Mouse (Mus musculus) liver, embryonic 13.5 days (tissue): ENCODE measurements around the gene Il4ra. TPM values are rescaled to one million over a fixed set of nuclear protein-coding genes. Genes with fewer than 3 reads are reported as not detected.

Experiments
- ATAC-seq: fragments of 200-750 bp; cut with Nextera tagmentation; 2 replicates; pipeline ENCODE4 v1.8.0; 2017; ENCODE audit warnings: low read depth, mild to moderate bottlenecking, moderate number of reproducible peaks, moderate library complexity
- DNase-seq: peaks from one replicate; pipeline ENCODE4 v3.0.0; 2022
- H3K27ac ChIP-seq: fragments of 300-500 bp; sonication (generic); 2 replicates; pipeline ENCODE4 v1.5.1; 2015; ENCODE audit warnings: moderate library complexity, mild to moderate bottlenecking, inconsistent platforms
- H3K27me3 ChIP-seq: fragments of 300-500 bp; sonication (generic); 2 replicates; pipeline ENCODE4 v1.6.1; 2015; ENCODE audit warnings: mild to moderate bottlenecking, inconsistent platforms
- H3K36me3 ChIP-seq: fragments of 300-500 bp; sonication (generic); 2 replicates; pipeline ENCODE4 v1.6.1; 2015; ENCODE audit warnings: mild to moderate bottlenecking, inconsistent platforms
- H3K4me1 ChIP-seq: fragments of 300-500 bp; sonication (generic); replicated peaks from 2 replicates; pipeline ENCODE4 v1.6.1; 2015; ENCODE audit warnings: inconsistent platforms
- H3K4me2 ChIP-seq: fragments of 300-500 bp; sonication (generic); 2 replicates; pipeline ENCODE4 v1.6.1; 2015; ENCODE audit warnings: inconsistent platforms, mild to moderate bottlenecking, moderate library complexity
- H3K4me3 ChIP-seq: fragments of 300-500 bp; sonication (generic); replicated peaks from 2 replicates; pipeline ENCODE4 v1.5.1; 2015; ENCODE audit warnings: mild to moderate bottlenecking, inconsistent platforms
- H3K9ac ChIP-seq: fragments of 300-500 bp; sonication (generic); 2 replicates; pipeline ENCODE4 v1.6.1; 2015; ENCODE audit warnings: mild to moderate bottlenecking, inconsistent platforms
- H3K9me3 ChIP-seq: fragments of 300-500 bp; sonication (generic); replicated peaks from 2 replicates; pipeline ENCODE4 v1.6.1; 2016; ENCODE audit warnings: inconsistent platforms
- WGBS: fragments of 180-500 bp; shearing (Covaris S2); methylation state at CpG from one replicate; pipeline ENCODE4 v1.1.7; 2015; ENCODE audit not compliant: insufficient replicate concordance; 5-methylcytosine and 5-hydroxymethylcytosine counted together
- polyA plus RNA-seq: library from polyadenylated mRNA; unstranded; fragments of >200 nt; fragmentation: Nextera tagmentation; extraction: Ambion mirVana; gene quantifications from 2 replicates; pipeline ENCODE4 v1.2.1, GENCODE M21; 2015

Gene Il4ra
- polyA plus RNA-seq, 1 experiment from 2014 or later = 2.9 TPM

DNA sequence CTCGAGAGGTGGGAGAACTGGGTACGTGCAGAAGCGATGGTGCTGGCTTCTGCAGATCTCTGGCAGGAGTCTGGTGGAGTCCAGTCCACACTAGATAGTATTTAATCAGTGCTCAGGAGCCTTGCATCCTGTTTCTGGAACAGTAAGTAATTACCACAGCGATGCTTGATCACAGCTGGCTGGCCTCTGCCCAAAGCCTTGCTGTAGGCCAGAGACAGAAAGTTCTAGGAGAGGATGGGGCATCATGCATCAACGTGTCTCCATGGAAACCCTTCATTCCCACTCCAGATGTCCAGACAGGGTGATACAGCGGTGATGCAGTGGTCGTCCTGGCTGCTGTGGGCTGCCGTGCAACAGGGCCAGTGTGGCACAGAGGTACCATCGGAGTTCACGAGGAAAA is 7.6 kb downstream of the Il4ra start:
- Histone ChIP-seq H3K4me1 (peaks cover 59% of the 10 kb centered on the region), H3K9ac (no peak overlapping the region), H3K36me3 (no peaks in the 10 kb centered on the region), H3K4me3 (no peak overlapping the region), H3K4me2 (no peak overlapping the region), H3K27me3 (no peaks in the 10 kb centered on the region), H3K27ac (no peak overlapping the region), H3K9me3 (no peaks in the 10 kb centered on the region)
- no peak for ATAC-seq
- DNase-seq = no peak
- WGBS = 78% methylated on average over 10 of the region's 10 CpGs

DNA sequence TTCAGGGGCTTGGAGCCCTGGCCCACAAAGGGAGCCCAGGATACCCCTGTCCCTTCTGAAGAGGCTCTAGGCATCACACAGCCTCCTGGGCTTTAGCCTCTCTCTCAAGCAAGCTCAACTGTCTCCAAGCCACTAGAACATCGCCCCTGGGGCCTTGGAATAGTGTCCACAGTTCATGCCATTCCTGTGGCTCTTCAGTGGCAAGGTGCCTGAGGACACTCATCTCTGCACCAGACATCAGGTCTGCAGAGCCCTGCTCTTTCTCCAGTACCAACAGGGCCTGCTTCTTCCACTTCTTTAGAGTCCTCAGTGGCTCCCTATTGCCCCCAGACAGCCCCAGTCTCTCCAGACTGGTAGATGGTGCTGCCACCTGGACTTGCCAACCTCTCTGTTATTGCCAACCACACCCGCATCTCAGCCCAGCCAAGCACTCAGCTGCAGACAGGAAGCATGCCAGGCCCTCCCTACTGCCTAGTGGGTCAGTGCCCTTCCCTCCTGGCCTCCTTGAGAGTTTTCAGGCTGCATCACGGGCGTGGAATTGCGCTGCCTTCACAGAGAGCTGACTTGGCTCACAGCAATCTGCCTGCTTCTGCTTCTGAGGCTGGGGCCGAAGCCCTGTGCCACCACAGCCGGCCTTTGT is 8.3 kb downstream of the Il4ra start:
- no peaks in the 10 kb centered on the region for H3K27me3 ChIP-seq
- H3K9me3 ChIP-seq = no peaks in the 10 kb centered on the region
- no peak overlapping the region for H3K4me2 ChIP-seq
- no peak overlapping the region for H3K4me3 ChIP-seq
- no peak overlapping the region for H3K27ac ChIP-seq
- DNase-seq (no peak), ATAC-seq (no peak)
- no peaks in the 10 kb centered on the region for H3K36me3 ChIP-seq
- peaks cover 53% of the 10 kb centered on the region for H3K4me1 ChIP-seq
- 75% methylated on average over 7 of the region's 7 CpGs for WGBS
- H3K9ac ChIP-seq = no peak overlapping the region

DNA sequence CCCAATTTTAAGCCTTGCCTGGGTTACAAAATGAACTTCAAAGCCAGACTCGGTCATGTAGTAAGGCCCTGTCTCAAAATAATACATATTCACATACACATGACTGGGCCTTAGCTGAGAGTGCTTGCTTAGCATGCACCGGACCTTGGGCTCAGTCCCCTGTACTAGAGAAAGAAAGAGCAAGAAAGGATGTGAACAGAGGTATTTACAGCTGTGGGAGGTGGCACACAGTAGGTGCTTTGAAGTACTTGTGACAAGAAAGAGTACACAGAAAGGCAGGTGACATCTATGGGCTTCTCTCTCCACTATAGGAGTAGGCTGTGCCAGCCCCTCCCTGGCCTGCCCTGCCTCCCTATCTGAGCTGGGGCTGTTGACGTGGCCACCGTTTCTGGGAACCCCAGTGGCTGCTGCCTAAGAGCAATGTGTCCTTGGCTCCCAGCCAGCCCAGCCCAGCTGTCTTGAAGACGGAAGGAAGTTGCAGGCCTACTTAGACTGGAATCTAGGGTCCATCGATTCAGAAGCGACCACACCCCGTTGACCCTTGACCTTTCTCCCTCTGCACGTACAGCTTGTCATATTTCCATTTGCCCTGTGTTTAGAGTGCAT is 9.3 kb downstream of the Il4ra start:
- Histone ChIP-seq H3K4me3 (no peak overlapping the region), H3K9me3 (no peaks in the 10 kb centered on the region), H3K4me1 (peaks cover 48% of the 10 kb centered on the region), H3K4me2 (no peak overlapping the region), H3K36me3 (no peaks in the 10 kb centered on the region), H3K9ac (no peak overlapping the region), H3K27ac (no peak overlapping the region), H3K27me3 (no peaks in the 10 kb centered on the region)
- 41% methylated on average over 9 of the region's 9 CpGs for WGBS
- DNase-seq = peak; percentile 50
- peak; percentile 72 for ATAC-seq

DNA sequence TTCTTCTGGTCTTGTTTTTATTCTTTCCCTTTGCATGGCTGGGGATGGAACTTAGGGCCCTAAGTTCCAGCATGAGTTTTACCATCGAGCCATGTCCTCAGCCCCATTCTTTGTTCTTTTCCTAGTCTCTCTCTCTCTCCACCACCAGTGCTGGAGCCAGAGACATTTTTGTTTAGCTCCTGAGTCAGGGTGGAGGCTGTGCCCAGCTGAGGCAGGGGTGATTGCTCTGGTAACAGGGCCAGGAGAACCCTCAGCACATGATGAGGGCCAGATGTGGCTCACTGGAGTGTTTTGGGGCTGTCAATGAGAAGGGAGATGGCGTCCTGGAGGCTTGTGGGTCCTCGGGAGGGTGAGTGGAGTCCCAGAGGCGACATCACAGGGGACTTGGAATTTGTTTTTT is 10.5 kb downstream of the Il4ra start:
- no peak overlapping the region for H3K4me3 ChIP-seq
- no peak overlapping the region for H3K9ac ChIP-seq
- no peaks in the 10 kb centered on the region for H3K27me3 ChIP-seq
- H3K27ac ChIP-seq = no peak overlapping the region
- peaks cover 36% of the 10 kb centered on the region for H3K4me1 ChIP-seq
- H3K36me3 ChIP-seq = peaks cover 4% of the 10 kb centered on the region; the same call in 1 of the 2 replicates
- whole genome bisulfite sequencing = 67% methylated on average over 4 of the region's 4 CpGs
- no peaks in the 10 kb centered on the region for H3K9me3 ChIP-seq
- no peak overlapping the region for H3K4me2 ChIP-seq
- DNase-seq = no peak
- no peak for ATAC-seq

DNA sequence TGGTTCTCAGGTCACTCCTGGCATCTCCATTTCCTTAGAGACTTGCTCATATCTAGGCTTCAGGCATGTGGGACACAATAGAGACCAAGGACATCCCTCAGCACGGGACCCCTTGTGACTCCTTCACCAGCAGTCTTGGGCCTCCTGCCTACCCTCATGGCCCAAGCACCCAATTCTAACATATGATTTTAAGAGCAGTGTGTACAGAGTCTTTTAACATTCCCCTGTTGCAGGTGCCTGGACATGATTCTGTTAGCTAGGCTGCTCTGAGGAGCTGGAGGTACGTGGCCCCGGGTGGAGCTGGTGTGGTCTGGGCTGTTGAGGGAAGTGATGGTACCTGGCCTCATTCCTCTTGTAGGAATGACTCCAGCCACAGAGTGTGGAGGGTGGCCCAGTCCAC is 11.2 kb downstream of the Il4ra start:
- peaks cover 32% of the 10 kb centered on the region for H3K4me1 ChIP-seq
- H3K36me3 ChIP-seq = peaks cover 8% of the 10 kb centered on the region; the same call in 1 of the 2 replicates
- no peaks in the 10 kb centered on the region for H3K27me3 ChIP-seq
- H3K4me3 ChIP-seq = no peak overlapping the region
- WGBS = 66% methylated on average over 3 of the region's 3 CpGs
- ATAC-seq = no peak
- H3K4me2 ChIP-seq = no peak overlapping the region
- H3K9ac ChIP-seq = 0 out of 2 replicates have a peak overlapping the region, but pooled peaks have one; percentile 7
- no peaks in the 10 kb centered on the region for H3K9me3 ChIP-seq
- H3K27ac ChIP-seq = no peak overlapping the region; the same call in 1 of the 2 replicates
- no peak for DNase-seq

DNA sequence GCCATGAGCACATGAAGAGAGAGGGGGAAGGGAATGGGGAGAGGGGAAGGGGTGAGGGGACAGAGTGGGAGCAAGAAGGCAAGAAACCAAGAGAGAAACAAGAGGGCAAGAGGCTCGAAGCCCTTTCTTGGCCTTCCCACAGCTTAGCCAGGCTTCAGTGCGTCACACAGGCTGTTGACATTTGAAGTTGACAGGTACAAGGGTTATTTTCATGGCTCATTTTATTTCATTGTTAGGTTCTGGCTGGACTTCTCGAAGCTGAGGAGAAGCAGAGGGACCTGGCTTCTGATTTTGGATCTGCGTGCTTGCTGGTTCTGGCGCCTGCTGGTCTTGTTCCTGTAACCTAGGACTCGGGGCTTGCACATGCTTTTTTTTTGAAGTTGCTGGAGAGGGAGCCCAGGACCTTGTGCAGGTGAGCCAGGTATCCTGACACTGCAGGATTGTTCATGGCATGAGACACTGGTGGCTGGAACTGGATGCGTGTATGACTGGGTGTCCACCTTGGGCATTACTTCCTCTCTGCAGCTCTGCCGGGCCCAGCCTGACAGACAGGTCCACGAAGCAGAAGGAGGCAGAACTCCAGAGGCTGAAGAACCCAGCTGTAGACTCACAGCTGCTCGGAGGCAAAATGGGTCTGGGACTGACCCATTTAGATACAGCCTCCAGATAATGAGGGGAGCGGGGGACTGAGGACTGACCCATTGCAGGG is 12.6 kb downstream of the Il4ra start:
- peaks cover 11% of the 10 kb centered on the region; the same call in 1 of the 2 replicates for H3K36me3 ChIP-seq
- no peak overlapping the region for H3K9ac ChIP-seq
- 62% methylated on average over 11 of the region's 11 CpGs for WGBS
- H3K9me3 ChIP-seq = no peaks in the 10 kb centered on the region
- no peak overlapping the region for H3K27ac ChIP-seq
- DNase-seq (no peak), ATAC-seq (no peak)
- no peak overlapping the region for H3K4me3 ChIP-seq
- no peaks in the 10 kb centered on the region for H3K27me3 ChIP-seq
- peaks cover 32% of the 10 kb centered on the region for H3K4me1 ChIP-seq
- no peak overlapping the region for H3K4me2 ChIP-seq

DNA sequence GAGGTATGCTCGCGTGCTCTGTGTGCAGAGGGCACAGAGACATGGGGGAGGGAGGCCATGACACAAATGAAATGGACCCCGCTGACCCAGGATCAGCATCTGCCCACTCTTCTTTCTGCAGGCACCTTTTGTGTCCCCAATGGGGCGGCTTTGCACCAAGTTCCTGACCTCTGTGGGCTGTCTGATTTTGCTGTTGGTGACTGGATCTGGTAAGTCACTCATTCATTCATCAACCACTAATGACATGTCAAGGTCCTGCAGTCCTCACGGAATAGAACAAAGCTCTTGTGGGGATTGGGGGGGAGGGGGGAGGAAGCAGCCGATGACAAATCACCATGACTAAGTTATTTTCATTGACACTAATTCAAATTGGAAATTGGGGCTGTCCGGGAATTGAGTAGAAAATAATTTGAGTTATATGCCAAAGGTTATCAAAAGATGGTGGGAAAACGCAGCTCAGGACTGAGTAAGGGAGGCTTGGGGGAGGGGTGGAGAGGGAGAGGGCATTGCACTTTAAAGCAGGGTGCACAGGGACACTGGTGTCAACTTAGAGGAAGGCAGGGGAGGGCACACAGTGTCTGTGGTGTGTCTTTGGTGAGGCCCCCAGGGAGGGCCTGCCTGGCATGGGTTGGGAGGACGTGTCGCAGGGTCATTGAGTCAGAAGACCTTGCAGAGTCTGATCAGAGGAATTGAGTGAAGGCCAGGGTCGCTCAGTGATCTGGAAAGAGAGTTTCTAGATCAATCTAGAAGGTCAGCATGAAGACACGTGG is 13.8 kb downstream of the Il4ra start:
- Histone ChIP-seq H3K27me3 (no peaks in the 10 kb centered on the region), H3K4me3 (no peak overlapping the region), H3K27ac (no peak overlapping the region), H3K4me1 (peaks cover 20% of the 10 kb centered on the region), H3K36me3 (peaks cover 23% of the 10 kb centered on the region; the same call in 1 of the 2 replicates), H3K4me2 (no peak overlapping the region), H3K9ac (no peak overlapping the region), H3K9me3 (no peaks in the 10 kb centered on the region)
- 71% methylated on average over 12 of the region's 12 CpGs for WGBS
- DNase-seq (no peak), ATAC-seq (no peak)

DNA sequence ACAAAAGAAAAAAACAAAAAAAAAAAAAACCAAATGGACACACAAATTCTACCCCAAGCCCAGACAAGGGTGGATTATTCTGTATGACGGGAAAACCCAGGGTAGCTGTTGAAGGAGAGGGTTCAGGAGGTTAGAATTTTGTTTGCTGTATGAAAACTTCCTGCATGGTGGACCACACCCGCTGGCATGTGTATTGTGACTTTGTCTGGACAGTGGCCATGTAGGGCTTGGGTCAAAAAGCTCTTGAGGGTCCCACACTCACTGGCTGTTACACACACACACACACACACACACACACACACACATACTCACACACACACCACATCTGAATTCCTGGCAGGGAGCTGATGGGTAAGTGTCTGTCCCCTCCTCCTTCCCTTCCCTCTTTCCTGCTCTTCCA is 14.5 kb downstream of the Il4ra start:
- Histone ChIP-seq H3K27ac (no peak overlapping the region), H3K9ac (no peak overlapping the region), H3K4me2 (no peak overlapping the region), H3K4me3 (no peak overlapping the region), H3K4me1 (peaks cover 13% of the 10 kb centered on the region), H3K9me3 (no peaks in the 10 kb centered on the region), H3K27me3 (no peaks in the 10 kb centered on the region), H3K36me3 (peaks cover 23% of the 10 kb centered on the region; the same call in 1 of the 2 replicates)
- 68% methylated on average over 2 of the region's 2 CpGs for WGBS
- DNase-seq (no peak), ATAC-seq (no peak)

DNA sequence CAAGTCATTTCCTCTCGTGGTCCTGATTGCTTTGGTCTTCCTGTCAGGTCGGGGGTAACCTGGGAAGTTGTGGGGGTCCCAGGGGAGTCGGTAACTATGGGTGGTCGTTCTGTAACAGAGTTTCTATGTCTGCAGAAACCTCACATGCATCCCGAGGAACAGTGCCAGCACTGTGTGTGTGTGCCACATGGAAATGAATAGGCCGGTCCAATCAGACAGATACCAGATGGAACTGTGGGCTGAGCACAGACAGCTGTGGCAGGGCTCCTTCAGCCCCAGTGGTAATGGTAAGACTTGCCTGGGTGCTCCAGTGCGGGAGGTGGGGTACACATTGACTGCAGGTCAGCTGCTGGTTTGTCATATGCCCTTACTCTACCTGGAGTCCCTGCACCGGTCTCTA is 17.0 kb downstream of the Il4ra start:
- ATAC-seq = no peak
- WGBS = 70% methylated on average over 8 of the region's 8 CpGs

DNA sequence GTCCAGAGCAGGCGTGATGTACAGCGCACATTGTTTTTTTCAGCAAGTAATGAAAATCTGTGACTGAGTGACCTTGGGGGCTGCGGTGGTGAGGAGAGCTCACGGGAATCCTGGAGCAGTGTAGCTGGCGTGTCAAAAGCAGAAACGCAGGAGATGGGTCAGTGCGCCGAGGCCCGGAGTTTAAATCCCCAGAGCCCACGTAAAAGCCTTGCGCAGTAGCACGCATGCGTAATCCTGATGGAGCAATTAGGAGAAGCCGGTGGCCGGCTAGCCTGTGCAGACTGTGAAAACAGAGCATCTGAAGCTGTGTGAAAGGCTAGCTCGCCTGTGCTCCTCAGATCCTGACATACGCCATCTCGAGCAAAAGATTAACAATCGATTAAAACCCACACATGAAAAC is 20.0 kb downstream of the Il4ra start:
- Histone ChIP-seq H3K27me3 (no peaks in the 10 kb centered on the region), H3K27ac (no peak overlapping the region), H3K9ac (no peak overlapping the region), H3K4me3 (no peak overlapping the region), H3K4me1 (peaks cover 23% of the 10 kb centered on the region), H3K36me3 (peaks cover 34% of the 10 kb centered on the region), H3K9me3 (no peaks in the 10 kb centered on the region), H3K4me2 (no peak overlapping the region)
- 81% methylated on average over 19 of the region's 19 CpGs for WGBS
- ATAC-seq = no peak
- DNase-seq = no peak

More for the DNA sequence above, 17.0 kb downstream of the Il4ra start:
- H3K27me3 ChIP-seq = no peaks in the 10 kb centered on the region
- H3K9ac ChIP-seq = no peak overlapping the region
- H3K36me3 ChIP-seq = peaks cover 23% of the 10 kb centered on the region; the same call in 1 of the 2 replicates
- H3K9me3 ChIP-seq = no peaks in the 10 kb centered on the region
- H3K27ac ChIP-seq = no peak overlapping the region
- H3K4me1 ChIP-seq = peaks cover 15% of the 10 kb centered on the region
- no peak overlapping the region for H3K4me3 ChIP-seq
- no peak overlapping the region for H3K4me2 ChIP-seq
- no peak for DNase-seq

DNA sequence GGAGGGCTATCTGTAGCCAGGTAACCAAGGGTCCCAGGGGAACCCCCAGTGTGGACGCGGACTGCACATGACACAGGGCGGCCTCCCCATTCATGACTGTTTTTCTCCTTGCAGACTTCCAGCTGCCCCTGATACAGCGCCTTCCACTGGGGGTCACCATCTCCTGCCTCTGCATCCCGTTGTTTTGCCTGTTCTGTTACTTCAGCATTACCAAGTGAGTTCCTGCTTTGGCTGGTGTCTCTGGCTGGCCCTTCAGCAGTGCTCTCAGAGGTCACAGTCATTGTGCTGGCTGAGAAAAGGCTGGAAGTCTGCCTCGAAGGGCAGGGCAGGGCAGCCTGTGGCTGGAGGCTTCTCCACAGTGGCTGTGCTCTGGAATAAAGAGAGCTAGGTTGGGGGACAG is 20.8 kb downstream of the Il4ra start:
- no peaks in the 10 kb centered on the region for H3K27me3 ChIP-seq
- DNase-seq (no peak), ATAC-seq (no peak)
- H3K9me3 ChIP-seq = no peaks in the 10 kb centered on the region
- H3K36me3 ChIP-seq = peaks cover 27% of the 10 kb centered on the region
- H3K4me2 ChIP-seq = no peak overlapping the region
- no peak overlapping the region for H3K9ac ChIP-seq
- H3K27ac ChIP-seq = no peak overlapping the region
- peaks cover 31% of the 10 kb centered on the region for H3K4me1 ChIP-seq
- no peak overlapping the region for H3K4me3 ChIP-seq
- WGBS = 74% methylated on average over 6 of the region's 6 CpGs
